Mouse (Mus musculus) gastrocnemius, postnatal 36 days (tissue): ENCODE data around the gene Nbea. TPM values are rescaled to one million over a fixed set of nuclear protein-coding genes. Genes with fewer than 3 reads are reported as not detected.
"Not testable (repeated sequence)": the region's sequence is repeated elsewhere in the genome, so short reads cannot be mapped to it uniquely, and the experiment has no call there.

ENCODE experiments used
- DNase-seq, 2 experiments: peaks; one replicate each; pipeline ENCODE4 v3.0.0; 2022
- intact Hi-C: fragments of 180-260 bp; cut with DNase I; formaldehyde crosslinking; loops from one replicate; pipeline ENCODE4 v1.15.1; 2025
- total RNA-seq, 2 experiments: library from RNA; stranded (reverse); gene quantifications; 2 replicates each; pipeline ENCODE4 v1.2.3; 2021

Gene Nbea
- total RNA-seq, 2 experiments from 2014 or later = 4.4 to 4.7 TPM

DNA sequence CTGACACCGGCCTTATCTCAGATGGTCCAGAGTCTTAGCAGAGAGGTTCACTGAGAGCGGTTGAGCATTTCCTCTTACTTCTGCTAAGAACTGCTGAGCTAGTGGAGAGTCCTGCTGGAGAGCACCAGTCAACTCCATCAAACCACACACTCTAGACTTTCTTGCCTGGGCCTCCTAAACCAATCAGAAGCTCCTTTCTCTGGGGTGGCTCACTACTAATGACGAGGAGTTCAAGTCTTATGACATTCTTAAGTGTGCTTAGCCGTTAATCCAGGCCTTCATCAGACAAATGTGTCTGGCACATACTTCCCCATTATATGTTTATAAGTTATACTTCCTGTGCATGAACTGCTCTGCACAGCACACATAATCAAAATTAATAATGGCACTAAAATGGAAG lies 556.4 kb downstream of the Nbea start:
- no peak for DNase-seq
- intact Hi-C loops = no loop called here

DNA sequence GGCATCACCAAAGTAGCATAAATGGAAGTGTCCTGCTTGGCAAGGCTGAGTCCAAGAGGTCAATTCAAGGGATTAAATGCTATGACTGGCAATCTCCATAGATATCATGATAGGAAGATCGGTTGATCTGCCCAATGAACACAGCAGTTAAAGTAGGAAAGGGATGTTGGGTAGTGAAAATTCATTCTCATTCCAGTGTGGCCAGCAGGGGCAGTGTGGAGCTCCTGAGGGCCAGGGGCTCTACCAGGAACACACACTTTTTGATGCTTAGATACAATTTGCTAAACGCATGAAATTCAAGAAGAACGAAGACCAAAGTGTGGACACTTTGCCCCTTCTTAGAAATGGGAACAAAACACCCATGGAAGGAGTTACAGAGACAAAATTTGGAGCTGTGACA lies 561.5 kb downstream of the Nbea start:
- intact Hi-C loops, DNase-seq: not testable (repeated sequence)

DNA sequence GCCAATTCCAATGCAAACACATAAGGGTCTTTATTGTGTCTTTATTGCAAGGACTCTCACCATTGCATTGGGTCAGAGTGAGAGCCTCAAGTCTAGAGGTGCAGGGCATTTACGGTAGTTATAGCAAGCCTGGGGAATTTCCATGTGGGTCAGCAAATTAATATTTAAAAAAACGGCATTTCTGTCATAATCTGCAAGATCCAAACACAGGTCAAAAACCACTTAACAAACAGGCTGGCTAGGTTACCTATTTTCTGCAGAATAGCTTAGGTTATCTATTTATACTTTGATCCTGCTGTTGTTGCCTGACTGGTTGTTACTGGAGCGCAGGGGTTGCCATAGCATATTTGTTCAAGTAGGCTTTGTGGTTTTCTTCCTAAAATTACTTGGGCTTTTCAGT lies 565.1 kb downstream of the Nbea start:
- intact Hi-C loops = no loop called here
- no peak for DNase-seq

DNA sequence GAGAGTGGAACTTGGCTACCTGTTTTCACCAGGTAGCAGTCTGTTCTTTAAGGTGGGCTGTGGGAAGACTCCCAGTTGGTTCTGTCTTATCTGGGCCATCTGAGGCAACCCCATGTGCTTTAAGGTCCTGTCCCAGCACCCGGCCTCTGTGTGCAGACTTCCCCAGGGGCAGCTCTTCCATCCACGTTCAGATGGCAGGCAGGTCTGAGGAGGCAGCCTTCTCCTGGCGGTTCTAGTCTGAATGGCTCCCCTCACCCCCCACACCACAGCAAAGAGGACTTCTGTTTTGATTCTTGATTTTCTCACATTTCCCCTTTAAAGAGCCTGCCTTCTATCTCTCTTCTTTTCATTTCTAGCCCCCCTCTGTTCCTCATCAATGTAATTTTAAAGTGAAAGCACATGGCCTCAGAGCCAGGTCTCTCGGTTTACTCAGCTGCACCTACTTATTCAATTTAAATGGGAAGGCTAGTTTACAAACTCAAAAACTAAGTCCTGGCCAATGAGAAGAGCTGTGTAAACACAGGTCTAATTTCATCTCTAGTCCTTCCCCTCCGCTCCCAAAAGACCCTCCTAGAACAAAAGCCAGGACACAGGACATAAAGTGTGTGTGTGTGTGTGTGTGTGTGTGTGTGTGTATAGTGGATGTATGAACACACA lies 570.9 kb downstream of the Nbea start:
- intact Hi-C loops = no loop called here
- no peak for DNase-seq

DNA sequence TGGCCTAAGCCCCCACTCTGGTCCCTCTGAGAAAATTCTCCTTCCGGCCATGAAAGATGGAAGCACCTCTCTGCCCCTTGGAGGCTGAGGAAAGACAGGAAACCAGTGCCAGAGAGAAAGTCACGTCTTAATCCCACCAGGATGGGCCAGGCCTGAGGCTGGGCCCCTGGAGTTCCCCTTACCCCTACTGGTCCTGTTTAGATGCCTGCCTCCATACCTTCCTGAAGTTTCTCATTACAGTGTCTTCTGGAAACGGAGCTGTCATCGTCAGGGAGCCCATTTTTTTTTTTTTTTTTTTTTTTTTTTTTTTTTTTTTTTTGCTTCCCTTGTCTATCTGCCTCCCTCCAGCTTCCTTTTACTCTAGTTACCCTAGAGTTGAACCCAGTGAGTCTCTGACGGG lies 571.5 kb downstream of the Nbea start:
- intact Hi-C loops = no loop called here

DNA sequence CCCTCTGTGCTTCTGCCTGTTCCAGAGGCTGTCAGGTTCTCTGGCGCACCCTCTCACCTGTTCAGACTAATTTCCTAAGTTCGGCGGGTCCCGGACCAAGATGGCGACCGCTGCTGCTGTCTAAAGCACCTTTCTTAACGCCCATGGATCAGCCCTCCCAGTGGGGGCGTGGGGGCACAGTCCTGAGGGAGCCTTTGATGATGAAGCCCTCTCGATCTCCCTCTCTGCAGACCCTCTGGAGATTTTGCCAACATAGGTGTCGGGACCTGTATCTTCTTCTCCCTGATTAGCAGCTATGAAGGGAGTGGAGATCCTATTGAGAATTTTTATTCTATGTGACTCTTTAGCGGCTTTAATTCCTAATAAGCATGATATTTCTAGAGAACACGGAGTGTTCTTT lies 573.3 kb downstream of the Nbea start:
- no peak for DNase-seq
- intact Hi-C loops = no loop called here

More for the DNA sequence above, 571.5 kb downstream of the Nbea start:
- DNase-seq = no peak

DNA sequence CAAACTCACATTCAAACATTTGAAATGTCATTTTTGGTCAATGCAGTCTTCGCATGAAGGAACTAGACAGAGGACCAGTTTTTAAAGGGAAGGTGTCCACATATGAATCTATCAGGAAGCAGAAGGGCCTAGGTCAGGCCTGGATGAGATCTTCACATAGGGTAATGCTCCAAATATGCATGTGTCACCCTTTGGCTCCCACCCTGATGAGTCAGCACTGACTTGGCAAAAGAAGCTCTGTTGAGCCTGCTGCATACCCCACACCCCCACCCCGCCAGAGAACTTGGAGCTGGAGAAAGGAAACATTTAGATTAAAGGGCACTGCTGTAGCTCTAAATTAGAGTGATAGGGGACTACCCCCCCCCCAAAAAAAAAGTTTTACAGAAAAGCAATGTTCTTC lies 583.2 kb downstream of the Nbea start:
- peak; percentile 74 to 80 for DNase-seq
- intact Hi-C loops = no loop called here

DNA sequence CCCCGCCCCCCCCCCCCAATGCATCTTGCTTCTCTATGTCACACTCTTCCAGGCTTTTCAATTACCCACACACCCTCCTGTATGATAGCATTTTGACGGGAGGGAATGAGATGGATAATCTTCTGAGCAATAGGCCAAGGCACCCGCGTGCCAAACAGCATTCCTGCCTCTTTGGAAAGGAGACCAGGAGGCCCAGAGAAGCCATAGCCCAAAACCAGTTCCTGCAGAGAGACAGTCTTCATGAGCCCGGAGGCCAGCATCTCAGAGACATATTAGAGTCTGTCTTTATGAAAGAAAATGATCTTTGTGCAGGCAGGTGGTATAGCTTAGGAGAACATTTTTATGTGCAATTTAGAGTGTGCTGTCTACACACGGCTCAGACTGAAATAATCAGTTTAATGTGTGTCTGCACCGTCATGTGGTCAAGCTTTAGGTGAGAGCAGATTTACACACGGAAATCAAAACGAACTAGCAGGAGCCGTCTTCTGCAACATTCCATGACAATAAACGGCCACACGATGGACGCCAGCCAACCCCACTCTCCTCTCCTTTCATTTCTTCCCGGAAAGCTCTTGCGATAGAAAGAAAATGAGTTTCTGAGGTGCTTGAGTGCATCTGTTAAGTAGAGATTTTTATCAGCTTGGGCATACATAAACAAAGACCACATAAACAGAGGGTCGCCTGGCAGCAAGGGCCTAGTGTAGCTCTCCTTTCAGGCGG lies 584.0 kb downstream of the Nbea start:
- no peak for DNase-seq
- intact Hi-C loops = no loop called here

DNA sequence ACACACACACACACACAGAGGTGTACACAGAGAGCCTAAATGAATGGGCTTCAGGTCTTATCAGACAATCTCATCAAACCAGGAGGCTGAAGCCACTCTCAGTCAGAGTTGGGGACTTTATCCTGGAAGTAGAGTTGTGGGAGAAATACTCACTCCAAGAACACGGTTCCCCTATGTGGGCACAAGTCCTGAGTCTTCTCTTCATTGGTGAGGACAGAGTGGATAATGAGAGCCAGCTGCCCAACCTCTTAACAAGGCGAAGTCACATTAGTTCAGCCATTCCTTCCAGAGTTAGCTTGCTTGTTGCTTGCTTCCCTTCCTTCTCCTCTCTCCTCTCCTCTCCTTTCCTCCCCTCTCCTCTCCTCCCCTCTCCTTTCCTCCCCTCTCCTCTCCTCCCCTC lies 584.8 kb downstream of the Nbea start:
- intact Hi-C loops = no loop called here
- no peak for DNase-seq

DNA sequence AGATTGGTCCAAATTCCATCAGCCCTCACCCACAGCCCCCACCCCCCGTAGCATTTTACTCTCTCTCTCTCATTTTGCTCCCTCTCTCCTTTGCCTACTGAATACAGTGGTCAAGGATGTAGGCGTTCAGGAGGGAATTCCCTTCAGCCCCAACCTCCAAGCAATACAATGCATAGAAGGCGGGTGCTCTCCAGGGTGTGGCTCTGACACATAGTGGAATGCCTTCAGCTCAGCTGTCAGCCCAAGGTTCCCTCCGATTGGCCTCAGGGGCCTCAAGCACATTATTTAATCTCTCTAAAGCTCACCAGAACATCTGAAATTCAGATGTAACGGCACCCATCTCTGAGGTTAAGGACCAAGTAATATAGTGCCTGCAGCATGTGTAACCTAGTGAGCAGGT lies 590.2 kb downstream of the Nbea start:
- no peak for DNase-seq
- intact Hi-C loops = no loop called here

DNA sequence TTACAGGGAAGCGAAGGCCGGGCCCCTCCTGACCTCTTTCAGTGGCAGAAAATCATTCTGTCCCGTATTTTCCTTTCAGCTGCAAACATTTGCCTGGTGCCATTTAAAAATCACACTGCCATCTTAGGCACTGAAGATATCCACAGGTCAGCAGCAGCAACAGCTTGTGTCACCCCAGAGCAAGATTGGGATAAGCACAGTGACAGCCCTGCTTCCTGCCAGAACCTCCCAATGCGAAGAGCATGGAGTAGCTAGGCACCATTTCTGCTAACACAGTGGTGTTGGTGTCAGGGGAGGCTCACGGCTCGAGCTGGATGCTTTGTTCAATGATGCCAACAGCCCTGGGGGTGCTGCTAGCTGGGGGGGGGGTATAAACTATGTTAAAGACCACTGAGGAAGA lies 592.8 kb downstream of the Nbea start:
- intact Hi-C loops = no loop called here
- DNase-seq = no peak

DNA sequence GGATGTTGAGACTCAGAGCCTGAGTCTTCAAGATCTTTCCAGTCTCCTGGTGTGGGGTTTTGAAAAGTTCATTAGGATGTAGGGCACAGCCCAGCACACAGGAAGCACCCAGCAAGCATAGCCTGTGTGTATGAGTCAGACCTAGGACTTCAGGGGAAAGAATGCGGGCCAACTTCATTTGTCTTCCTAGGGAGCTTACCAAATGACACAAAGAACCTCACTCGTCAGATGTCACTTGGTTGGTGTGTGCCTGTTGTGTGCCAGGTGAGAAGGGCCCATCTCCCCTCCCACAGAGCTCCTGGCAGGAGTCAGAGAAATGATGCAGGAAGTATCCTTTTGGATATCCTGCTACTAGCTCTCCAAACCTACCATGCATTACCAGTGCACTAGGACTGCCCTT lies 593.2 kb downstream of the Nbea start:
- intact Hi-C loops = no loop called here
- DNase-seq = no peak

DNA sequence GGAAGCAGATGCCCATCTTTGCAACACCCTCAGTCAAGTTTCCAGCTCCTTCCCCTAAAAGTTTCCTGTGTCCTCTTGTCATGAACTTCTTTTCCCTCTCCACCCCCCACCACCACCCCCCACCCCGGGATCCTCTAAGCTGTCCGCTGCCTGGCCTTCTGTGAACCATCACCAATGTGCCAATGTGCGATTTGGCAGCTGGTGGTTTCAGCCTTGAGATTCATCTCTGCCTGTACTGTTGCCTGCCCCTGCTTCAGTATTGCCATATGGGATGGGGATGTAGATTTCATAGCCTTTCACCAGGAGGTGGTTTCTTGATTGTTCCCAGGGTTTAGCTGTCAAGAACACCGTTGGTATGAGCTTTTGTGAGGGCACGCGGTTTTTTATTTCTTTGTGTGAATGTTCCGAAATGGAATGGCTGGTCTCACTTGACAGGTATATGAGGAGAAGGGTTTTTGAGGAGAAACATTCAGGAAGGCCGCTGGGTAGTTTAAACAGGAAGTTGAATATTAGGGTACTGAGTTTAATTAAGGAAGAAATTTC lies 594.0 kb downstream of the Nbea start:
- intact Hi-C loops = no loop called here
- DNase-seq = no peak

DNA sequence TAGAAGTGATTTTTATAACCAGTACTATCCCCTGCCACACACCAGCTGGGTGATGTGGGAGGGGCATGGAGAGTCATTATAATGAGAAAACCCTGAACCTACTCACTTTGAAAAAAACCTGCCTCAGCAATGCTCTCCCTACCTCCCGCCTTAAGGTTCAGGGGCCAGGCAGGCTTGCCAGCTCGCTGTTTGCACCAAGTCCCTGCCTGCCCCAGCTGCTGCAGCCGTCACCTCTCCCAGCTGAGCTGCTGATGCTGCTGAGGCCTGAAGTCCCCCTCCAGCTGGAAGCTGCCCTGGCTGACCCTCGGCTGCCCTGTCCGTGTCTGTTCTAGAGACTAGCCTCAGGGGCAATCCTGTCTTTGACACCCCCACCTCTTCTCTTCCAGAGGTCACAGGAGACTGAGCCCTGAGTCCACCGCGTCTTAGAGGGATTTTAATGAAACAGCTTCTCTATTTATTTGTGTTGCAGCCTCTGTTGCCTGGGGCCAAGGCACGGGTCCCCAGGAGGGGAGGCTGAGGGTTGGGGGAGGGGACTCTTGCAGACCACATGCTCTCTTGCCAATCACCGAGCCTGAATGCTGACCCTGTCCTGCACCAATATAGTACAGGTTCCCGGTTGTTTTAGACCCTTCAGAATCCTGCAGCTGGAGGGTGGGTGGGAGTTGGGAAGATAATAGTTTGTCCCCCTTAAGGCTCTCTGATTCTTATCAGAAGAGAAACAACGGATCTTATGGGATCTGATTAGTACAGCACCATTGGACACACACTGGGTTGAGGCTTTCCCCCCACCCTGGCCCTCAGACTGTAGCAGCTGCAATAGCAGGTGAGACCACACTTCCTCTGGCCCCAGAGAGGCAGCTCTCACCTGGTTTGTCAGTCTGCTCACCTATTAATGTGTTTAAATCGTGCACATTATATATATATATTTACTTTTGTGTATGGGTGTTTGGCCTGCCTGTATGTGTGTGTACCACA lies 595.2 kb downstream of the Nbea start:
- DNase-seq = peak in 1 of 2 experiments; percentile 29
- intact Hi-C loops = no loop called here

DNA sequence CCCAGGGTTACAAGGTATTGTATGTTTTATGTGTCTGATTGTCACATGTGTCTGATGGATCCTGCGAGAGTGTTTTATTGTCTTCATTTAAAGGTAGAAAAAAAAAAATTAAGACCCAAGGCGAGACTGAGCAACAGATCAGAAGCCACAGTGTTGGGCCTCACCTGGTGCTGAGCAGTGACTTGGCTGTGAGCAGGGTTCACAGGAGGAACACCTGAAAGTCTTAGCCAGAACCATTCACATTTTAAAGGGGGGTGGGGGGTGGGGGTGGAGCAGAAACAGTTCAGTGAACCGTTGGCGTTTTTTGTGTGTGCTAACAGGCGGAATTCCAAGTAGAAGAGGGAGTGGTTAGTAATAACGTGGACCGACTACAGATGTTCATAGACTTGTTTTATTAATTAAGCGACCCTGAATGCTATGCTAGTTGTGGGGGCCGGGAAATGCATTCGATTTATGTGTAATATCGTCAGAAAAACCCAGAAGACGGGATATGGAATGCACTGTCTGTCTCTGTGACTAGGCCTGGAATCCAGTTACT lies 596.0 kb downstream of the Nbea start:
- intact Hi-C loops = no loop called here

More for the DNA sequence above, 596.0 kb downstream of the Nbea start:
- no peak for DNase-seq
